Mouse (Mus musculus): ENCODE data around the gene Nuak1.
"Not testable (repeated sequence)": the region's sequence is repeated elsewhere in the genome, so short reads cannot be mapped to it uniquely, and the experiment has no call there.

Nuak1 gene

DNA sequence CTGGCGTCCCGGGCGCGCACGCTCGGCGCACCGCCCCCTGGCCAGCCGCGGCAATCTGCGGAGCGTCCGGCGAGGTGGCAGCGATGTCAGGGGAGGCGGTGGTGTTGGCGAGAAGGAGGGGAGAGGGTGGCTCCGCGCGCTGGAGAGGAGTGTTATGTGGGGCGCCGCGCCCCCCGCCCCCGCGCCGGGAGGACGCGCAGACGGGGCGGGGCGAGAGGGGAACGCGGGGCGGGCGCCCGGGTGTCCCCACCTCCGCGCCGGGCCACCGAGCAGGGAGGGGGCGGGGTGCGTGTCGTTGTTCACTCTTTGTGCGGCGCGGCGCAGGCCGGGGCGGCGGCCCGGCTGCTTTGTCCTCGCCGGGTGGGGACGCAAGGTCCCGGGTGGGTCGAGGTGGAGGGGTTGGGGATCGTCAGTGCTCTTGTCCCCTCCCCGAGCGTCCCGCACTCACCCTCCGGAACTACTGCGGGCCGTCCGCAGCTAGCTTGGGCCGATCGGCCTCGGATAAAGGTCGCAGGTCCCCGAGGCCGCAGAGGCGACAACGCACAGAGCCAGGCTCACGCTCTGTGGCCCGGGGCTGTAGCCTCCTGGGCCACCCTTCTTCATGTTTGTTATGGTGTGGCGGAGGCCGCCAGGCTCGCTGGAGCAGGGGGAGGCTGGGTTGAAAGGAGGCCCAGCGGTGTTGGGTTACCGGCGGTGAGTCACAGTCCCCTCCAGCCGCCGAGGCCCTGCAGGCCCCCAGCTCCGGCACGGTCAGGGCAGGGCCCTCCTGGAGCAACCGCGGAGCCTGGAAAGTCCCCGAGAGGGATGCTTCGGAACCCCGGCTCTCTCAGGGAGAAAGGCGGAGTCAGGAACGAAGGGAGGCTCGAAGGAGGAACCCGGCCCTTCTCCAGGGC lies at the start of gene Nuak1:
TSS of gene Nuak1 (minus strand) at position 57 of the 893 bp plus-strand sequence.
- DNase-seq (ENCODE audit: low read depth, low spot score) = no peak

DNA sequence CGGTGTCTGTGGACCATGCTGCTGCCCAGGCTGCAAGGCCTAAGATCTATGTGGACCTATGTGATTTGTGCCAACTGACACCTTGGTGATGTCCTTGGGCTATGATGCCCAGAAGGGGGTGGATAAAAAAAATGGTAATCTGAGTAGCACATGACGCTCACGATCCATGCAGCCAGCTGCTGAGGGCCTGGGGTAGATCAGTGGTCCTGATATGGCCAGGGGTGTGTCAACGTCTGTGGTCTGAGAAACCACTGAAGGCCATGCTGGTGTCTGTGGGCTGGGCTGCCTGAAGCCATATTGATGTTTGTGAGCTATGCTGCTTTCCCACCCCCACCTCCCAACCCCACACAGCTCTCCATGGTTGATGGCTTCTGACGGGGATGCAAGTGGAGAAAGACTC lies 49.7 kb upstream of the Nuak1 start:
- no peak for DNase-seq (ENCODE audit: low read depth, low spot score)

DNA sequence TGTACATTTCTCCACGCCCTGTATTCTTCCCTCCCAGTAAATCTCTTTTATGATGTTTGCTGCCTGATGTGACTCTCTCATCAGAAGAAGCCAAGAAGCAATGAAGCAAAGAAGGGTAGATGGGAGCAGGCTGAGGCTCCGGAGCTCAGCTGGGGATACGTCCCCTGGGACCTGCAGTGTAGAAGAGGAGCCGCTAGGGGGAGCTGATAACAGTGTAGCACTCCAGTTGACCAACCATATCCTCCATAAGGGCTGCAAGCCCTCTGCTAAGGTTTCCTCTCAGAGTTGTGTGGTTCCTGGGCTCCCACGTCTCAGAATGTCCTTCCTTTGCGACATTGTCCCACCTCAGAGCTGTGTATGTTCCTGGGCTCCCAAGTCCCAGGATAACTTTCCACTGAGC lies 47.9 kb upstream of the Nuak1 start:
- peak; percentile 42 for DNase-seq (ENCODE audit: low read depth, low spot score)

DNA sequence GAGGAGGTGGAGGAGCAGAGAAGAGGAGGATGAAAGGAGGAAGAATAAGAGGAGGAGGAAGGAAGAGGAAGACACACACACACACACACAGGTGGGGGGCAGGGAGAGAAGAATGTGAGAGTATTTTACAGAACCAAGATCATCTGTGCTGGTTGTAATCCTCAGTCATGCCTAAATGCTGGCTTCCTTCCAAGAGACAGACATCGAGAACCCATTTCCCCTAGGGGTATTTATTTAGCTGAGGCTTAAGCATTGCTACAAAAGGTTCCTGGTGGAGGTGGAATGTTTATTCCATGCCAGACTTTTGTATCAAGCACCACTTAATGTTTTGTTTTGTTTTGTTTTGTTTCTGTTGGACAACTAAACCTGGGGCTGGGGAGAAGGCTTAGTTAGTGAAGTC lies 44.3 kb upstream of the Nuak1 start:
- DNase-seq (ENCODE audit: low read depth, low spot score) = no peak

DNA sequence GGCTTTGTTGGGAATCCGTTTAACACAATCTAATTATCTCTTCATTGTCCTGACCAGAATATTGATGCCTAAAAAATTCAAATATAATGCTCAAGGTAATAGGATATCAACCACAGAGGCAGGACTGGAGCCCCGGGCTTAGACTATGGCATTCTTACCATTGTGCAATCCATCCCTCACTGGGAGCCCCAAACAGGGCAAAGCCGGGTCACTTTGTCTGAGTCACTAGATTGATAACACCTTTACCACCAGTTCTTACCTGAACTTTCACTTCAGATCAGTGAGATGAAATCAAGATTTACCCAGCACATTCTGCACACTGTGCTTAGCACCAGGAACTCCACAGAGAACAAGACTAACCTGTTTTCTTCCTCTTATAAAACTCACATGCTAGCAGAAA lies 43.2 kb upstream of the Nuak1 start:
- DNase-seq (ENCODE audit: low read depth, low spot score) = no peak

DNA sequence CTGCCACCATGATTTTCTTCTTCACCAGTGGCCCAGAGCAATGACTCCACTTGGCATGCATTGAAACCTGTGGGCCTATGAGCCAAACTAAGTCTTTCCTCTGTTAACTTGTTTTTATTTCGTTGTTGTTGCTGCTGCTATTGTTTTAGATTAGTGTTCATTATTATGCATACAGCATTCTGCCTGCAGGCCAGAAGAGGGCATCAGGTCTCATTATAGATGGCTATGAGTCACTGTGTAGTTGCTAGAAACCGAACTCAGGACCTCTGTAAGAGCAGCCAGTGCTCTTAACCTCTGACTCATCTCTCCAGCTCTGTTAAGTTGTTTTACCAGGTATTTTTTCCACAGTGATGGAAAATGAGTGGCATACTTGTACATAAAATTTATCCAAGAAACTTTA lies 42.7 kb upstream of the Nuak1 start:
- no peak for DNase-seq (ENCODE audit: low read depth, low spot score)

DNA sequence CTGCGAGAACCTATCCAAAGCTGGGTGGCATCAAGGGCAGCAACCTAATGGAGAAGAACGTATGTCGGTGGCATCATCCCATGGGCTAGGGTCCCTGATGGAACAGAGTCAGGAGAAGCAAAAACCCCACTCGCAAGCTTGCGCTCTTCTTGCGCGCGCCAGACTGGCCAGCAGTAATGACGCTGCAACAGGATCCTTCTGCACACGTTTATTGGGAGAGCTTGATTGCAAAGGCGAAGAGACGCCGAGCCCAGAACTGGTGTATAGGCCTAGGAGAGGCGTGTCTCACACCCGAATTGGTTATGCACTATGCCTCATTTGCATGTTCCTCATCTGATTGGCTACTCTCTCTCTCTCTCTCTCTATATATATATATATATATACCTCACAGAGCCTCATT lies 42.0 kb upstream of the Nuak1 start:
- DNase-seq (ENCODE audit: low read depth, low spot score) = not testable (repeated sequence)

DNA sequence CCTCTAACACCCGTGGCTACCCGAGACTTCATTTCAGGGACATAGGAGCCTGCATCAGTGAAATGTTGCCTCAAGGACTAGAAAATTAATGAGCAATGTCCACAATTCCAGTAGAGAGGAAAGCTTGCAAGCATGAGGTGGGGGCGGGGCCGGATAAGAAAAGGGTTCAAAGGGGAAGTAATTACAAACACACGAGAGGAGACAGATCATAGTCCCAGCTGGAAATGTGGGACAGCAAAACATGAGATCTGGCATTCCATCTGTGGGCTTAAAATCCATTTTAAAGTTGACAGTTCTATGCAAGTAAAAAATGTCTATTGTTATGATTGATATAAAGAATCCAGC lies 40.9 kb upstream of the Nuak1 start:
- no peak for DNase-seq (ENCODE audit: low read depth, low spot score)

DNA sequence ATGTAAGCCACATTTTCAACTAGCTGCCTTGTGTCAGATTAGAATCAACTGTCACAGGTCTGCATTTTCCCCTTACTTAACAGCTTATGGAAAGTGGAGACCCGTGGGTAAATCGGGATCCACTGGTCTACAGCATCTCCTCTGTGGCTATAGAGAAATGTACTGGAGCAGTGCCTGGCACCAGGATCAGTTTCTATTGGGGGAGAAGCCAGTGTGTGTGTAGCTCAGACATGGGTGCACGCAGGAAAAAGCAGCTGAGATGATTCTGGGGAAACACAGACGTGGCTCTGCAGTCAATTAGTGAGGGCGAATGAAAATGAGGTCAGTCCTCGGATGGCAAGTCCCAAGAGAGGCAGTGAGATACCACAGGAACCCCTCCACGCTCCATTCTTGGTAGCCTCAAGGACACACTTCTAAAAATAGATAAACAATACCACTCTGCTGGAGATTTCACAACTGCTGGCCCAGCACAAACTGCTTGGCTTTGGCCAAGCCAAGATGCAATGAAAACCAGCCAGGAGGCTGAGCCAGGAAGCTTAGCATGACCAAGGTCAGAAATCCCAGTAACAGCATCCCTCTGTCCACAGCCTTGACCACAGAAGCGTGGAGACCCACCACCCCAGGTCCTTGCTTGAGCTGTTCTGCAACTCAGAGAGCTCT lies 40.4 kb upstream of the Nuak1 start:
- no peak for DNase-seq (ENCODE audit: low read depth, low spot score)

DNA sequence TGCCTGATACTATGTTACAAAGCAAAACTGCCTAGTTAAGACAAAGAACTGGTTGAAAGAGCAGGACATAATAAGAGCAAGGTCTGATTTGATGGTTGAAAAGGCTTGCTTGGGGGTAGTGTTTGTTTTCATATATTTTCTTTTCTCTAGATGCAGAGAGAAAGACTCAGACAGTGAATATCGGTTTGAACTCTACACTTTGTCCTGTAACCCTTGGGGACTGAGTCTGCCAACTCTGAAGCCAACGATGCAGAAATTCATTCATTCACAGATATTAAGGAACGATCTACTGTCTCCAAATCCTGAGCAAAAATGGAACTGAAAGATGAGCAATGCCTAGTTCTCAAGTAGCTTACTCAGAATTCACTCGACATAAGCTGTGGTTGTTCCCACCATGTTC lies 39.7 kb upstream of the Nuak1 start:
- DNase-seq (ENCODE audit: low read depth, low spot score) = no peak

DNA sequence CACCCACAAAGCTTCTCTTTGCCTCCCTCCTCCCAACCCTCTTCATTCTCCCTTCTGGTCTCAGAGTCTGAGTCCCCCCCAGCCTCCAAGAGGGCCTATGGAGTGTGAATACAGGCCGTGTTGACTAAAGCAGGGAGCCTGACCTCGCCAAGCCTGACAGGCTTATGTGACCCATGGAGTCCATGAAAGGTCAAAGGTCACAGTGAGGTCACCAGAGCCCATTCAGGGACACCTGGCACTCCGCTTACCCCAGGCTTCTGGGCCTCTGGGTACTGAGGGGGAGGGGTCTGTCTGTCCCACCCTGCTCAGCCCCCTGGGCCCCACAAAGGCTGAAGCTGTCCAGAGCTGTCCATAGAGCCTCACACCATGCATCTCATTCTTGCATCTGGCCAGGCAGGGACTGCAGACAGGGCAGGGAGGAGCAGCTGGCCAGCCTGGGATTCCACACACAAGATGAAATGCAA lies 37.2 kb upstream of the Nuak1 start:
- DNase-seq (ENCODE audit: low read depth, low spot score) = no peak

DNA sequence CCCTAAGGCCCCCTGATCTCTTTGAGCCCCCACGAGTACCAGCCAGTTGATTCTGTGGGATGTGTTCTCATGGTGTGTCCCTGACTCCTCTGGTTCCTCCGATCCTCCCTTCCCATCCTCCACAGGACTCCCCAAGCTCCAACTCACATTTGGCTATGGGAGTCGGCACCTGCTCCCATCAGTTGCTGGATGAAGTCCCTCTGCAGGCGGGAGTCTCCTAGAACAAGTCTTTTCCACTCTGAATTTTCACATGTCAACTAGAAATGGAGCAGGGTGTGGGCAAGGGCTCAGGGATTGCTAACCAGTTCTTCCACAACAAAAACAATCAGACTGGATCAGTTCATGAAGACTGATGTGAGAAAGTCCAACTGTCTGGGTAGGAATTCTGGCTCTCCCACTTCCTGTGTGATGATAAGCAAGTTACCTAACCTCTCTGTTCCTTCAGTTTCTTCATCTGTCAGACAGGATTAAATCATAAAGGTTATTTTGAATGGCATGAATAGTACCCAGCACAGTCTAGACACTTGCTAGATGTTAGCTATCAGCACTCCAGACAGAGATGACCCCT lies 36.7 kb upstream of the Nuak1 start:
- DNase-seq (ENCODE audit: low read depth, low spot score) = no peak

DNA sequence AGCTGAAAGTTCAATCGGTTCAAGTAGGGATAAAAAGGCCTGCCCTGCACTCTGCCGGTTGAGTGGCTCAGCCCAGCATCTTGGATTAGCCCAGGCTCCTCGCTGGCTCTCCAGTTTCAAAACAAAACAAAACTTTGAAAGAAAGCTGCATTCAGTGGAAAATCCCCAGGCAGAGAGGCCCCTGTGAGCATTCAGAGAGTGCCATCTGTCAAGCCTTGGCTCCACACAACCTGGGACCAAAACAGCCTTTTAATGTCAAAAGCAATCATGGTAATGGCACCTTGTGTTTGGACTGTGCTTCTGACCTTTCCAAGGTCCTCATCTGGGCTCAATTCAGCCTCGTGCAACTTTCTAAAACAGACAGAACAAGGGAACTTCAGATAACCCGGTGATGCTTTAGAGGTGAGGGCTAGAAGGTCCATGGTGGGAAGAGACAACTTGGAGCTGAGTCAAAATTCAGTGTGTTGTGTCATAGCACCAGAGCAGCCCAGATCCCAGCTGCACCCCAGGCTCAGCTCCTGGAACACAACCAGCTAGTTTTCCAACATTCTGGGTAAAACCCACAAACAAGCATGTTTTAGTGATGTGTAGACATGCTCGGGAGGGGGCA lies 27.3 kb upstream of the Nuak1 start:
- DNase-seq (ENCODE audit: low read depth, low spot score) = no peak

DNA sequence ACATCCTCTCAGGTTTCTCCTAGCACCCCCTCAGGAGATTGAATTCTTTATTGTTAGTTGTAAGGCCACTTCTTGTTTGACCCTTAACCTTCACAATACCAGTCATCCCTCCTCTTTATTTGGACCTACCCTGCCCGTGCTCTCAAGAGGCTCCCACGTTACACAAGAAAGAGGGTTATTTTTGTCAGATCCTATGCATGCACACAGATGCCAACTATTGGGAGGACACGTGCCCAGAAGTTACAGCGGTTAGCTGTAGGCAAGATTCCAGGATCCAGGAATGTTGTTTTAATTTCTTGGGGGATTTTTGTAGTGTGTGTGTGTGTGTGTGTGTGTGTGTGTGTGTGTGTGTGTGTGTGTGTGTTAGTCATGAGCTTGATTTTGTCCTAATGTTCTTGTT lies 25.1 kb upstream of the Nuak1 start:
- DNase-seq (ENCODE audit: low read depth, low spot score) = no peak

DNA sequence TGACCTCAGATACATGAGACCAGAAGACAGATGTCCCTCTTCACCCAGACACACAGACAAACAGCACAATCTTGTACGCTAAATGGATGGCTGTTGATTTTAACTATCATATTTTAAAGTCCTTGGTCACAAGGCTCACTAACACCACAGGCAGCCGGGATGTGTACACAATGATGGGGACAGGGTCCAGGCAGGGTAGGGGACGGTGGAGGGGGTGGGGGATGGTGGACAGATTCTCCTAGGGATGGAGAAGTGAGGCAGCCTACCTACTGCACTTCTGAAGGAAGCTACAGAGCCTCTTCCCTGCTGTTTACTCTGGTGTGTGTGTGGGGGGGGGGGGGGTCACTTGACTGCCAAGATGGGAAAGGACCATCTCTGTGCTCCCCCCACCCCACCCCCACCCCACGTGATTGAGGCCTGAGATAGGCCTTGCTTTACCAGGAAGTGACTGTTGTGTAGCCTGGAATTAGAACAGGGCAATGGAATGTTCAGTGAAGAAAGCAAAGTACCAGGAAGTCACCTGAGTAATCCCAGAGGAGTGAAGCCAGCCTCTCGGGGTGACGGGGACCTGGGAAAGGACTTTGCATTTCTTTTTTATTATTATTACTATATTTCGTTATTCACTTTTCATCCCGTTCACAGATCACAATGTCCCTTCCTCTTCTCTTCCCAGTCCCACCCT lies 20.2 kb upstream of the Nuak1 start:
- no peak for DNase-seq (ENCODE audit: low read depth, low spot score)

DNA sequence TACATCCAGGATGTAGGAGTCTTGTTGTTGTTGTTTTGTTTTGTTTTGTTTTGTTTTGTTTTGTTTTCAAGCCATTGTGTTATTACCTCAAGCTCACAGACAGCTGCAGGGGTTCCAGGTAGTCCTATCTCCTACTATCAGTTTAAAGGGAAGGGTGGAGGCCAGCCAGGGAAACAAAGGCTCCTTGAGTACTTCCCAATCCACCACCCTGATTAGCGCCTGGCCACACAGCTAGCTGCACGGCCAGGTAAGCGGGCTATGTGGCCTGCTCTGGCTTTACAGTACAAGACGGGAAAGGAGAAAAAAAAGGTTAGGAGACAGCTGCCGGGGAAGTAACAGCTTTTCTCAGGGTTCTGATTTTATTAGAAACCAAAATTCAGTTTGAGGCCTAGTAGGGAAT lies 17.7 kb upstream of the Nuak1 start:
- no peak for DNase-seq (ENCODE audit: low read depth, low spot score)

DNA sequence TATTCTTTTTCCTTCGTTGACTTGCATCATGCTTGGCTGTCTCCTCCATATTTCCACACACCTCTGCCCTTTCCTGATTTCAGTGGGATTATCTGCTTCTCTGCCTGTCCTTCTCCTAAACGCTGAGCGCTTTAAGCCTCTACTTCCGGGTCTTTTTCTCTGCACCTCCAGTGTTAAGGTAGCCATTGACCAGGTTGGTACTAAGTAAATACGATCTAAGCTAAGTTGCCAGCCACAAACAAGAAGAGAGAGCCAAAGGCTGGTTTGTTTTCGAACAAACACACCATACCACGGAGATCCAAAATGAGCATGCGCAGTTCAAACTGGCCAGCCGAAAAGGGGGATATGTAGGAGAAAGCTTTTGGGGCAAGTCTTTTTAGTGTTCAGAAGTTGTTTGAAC lies 17.1 kb upstream of the Nuak1 start:
- DNase-seq (ENCODE audit: low read depth, low spot score) = no peak

DNA sequence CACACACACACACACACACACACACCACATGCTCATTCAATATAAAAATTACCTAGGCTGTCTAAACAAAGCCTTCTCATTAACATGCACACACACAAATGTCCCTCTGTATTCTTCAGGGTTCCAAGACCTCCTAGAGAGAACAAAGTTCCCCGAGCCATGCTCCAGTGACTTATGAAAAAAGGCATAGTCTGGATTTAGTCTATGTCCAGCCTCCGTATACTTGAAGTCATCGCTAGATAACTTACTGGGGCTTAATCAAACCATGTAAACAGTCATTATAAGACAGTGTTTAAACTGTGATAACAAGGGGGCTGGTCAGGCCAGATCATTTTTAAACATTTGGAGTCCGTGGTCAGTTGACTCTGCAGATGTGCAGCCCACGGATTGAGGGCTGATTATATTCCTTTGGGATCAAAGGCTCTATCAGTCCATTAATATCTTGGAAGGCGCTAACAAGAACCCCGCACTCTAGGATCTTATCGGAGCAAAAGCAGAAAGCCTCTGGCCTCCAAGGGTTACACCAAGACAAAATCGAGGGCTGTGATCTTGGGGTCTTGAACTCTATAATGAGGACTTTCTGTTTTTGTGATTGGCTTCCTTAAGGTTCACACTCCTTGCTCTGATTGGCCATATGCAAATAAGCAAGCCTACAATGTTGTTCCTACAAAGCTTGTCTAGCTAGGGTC lies 16.4 kb upstream of the Nuak1 start:
- DNase-seq (ENCODE audit: low read depth, low spot score) = no peak

DNA sequence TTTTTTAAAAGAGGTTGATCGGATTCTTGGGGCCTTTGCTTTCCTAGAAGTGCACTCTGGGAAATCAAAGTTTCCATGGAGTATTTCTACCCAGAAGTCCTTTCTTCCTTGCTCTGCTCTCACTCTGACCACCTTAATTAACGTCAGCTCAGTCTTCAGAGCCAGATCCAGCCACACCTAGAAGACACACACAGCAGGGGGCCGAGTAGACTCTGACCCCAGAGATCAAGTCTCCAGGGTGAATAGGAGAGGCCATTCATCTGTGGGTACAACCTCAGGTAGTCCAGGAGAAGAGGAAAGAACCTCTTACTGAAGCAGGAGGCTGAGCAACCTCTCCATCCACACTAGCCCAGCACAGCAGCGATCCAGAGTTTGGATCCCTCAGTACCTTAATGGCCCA lies 11.5 kb upstream of the Nuak1 start:
- DNase-seq (ENCODE audit: low read depth, low spot score) = no peak

DNA sequence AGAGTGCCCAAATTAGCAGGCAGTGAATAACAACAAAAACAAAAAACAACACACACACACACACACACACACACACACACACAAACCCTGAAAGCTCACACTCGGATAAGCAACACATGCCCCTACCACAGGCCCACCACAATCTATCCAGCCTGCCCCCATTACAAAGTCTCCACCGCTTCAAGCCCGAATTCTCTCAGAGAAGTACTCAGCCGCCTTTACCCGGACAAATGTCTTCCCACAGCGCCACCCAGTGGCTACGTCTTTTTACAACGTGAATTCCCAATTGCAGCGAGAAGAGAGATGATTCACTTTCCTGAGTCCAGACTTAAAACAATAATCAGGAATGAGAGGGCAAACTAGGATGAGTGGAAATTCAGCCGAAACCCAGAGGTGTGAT lies 10.3 kb upstream of the Nuak1 start:
- DNase-seq (ENCODE audit: low read depth, low spot score) = no peak

DNA sequence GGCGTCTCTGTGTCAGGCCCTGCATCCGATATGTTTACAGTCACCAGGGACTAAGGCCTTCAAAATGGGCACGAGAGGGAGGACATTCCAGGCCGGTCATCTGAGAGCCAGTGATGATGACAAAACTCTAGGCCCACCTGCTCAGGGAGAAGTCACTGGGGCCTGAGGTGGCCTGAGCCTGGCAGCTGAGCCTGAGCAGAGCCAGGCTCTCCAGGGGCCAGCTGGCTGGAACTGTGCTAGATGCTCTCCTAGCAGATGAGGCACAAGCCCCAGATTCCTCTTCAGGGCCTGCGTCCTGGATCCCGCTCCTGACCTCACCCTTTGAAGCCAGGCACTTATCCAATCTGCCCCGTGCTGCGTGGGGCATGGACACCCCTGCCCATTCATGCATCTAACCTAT lies 9.3 kb upstream of the Nuak1 start:
- no peak for DNase-seq (ENCODE audit: low read depth, low spot score)
